Mouse (Mus musculus) R1 (cell line): ENCODE data around the gene Fsip1.

Source experiments
- DNase-seq: peaks from one replicate; pipeline ENCODE4 v3.0.0-alpha.2; 2018; ENCODE audit warnings: low read depth, low spot score

Fsip1 gene

GRCm38 (mm10) chr2:118125211-118125939 lies 131.4 kb downstream of the Fsip1 start:
- no peak for DNase-seq

- DNase-seq, result no peak
Observed at GRCm38 (mm10) chr2:118124437-118124836, 132.3 kb downstream of the Fsip1 start.

GRCm38 (mm10) chr2:118123743-118124142 lies 133.0 kb downstream of the Fsip1 start:
- DNase-seq, result no peak

GRCm38 (mm10) chr2:118122291-118122690 lies 134.5 kb downstream of the Fsip1 start:
- no peak for DNase-seq

GRCm38 (mm10) chr2:118120751-118121150 lies 136.0 kb downstream of the Fsip1 start:
- DNase-seq, result no peak

GRCm38 (mm10) chr2:118120095-118120494 lies 136.7 kb downstream of the Fsip1 start:
- DNase-seq, result no peak

GRCm38 (mm10) chr2:118119684-118120083 lies 137.1 kb downstream of the Fsip1 start:
- DNase-seq, result no peak

GRCm38 (mm10) chr2:118118515-118118914 lies 138.3 kb downstream of the Fsip1 start:
- DNase-seq, result no peak

- DNase-seq, result no peak
Observed at GRCm38 (mm10) chr2:118118045-118118444, 138.7 kb downstream of the Fsip1 start.

GRCm38 (mm10) chr2:118117401-118117800 lies 139.4 kb downstream of the Fsip1 start:
- DNase-seq, result no peak

GRCm38 (mm10) chr2:118116754-118117290 lies 139.9 kb downstream of the Fsip1 start:
- DNase-seq, result no peak

- no peak for DNase-seq
Observed at GRCm38 (mm10) chr2:118116180-118116579, 140.6 kb downstream of the Fsip1 start.

GRCm38 (mm10) chr2:118115647-118116046 lies 141.1 kb downstream of the Fsip1 start:
- no peak for DNase-seq

GRCm38 (mm10) chr2:118114671-118115070 lies 142.1 kb downstream of the Fsip1 start:
- no peak for DNase-seq

- peak; percentile 27 for DNase-seq
Observed at GRCm38 (mm10) chr2:118113808-118114524, 142.8 kb downstream of the Fsip1 start.

GRCm38 (mm10) chr2:118112846-118113479 lies 143.8 kb downstream of the Fsip1 start:
- no peak for DNase-seq

GRCm38 (mm10) chr2:118112438-118112837 lies 144.3 kb downstream of the Fsip1 start:
- DNase-seq, result no peak

GRCm38 (mm10) chr2:118111488-118112131 lies 145.2 kb downstream of the Fsip1 start, which contains the start of gene Thbs1:
Gene Thbs1 (plus strand): TSS chr2:118111876.
- peak; percentile 83 for DNase-seq

GRCm38 (mm10) chr2:118111116-118111487 lies 145.7 kb downstream of the Fsip1 start:
- peak; percentile 83 for DNase-seq

GRCm38 (mm10) chr2:118110225-118110915 lies 146.4 kb downstream of the Fsip1 start:
- DNase-seq, result peak; percentile 70

GRCm38 (mm10) chr2:118102169-118102568 lies 154.6 kb downstream of the Fsip1 start:
- no peak for DNase-seq
